Mouse (Mus musculus) right cerebral cortex, adult 2 months (tissue): ENCODE measurements around the gene Stard13.

Experiments used
- DNase-seq, 2 experiments: peaks; one replicate each; pipeline ENCODE4 v3.0.0; 2021 to 2022; ENCODE audit warnings: low spot score in 2 of 2

The Stard13 gene

GRCm38 (mm10) chr5:151105054-151105971, 128.3 kb downstream of the Stard13 start:
- DNase-seq, result no peak

- no peak for DNase-seq
Observed at GRCm38 (mm10) chr5:151104354-151105053, 129.1 kb downstream of the Stard13 start.

- DNase-seq, result no peak
Observed at GRCm38 (mm10) chr5:151103284-151103683, 130.4 kb downstream of the Stard13 start.

GRCm38 (mm10) chr5:151102262-151102661, 131.4 kb downstream of the Stard13 start:
- DNase-seq, result no peak

- no peak for DNase-seq
Observed at GRCm38 (mm10) chr5:151096012-151096411, 137.6 kb downstream of the Stard13 start.

- no peak for DNase-seq
Observed at GRCm38 (mm10) chr5:151092886-151093665, 140.6 kb downstream of the Stard13 start.

GRCm38 (mm10) chr5:151090996-151091395, 142.6 kb downstream of the Stard13 start:
- no peak for DNase-seq

GRCm38 (mm10) chr5:151089201-151089600, 144.4 kb downstream of the Stard13 start:
- DNase-seq, result no peak

- no peak for DNase-seq
Observed at GRCm38 (mm10) chr5:151086425-151087202, 147.0 kb downstream of the Stard13 start.

GRCm38 (mm10) chr5:151085749-151086148, 147.9 kb downstream of the Stard13 start:
- DNase-seq, result no peak

- no peak for DNase-seq
Observed at GRCm38 (mm10) chr5:151080276-151080675, 153.4 kb downstream of the Stard13 start.

- DNase-seq, result no peak
Observed at GRCm38 (mm10) chr5:151077953-151078352, 155.7 kb downstream of the Stard13 start.

GRCm38 (mm10) chr5:151076917-151077316, 156.7 kb downstream of the Stard13 start:
- no peak for DNase-seq

GRCm38 (mm10) chr5:151074282-151074681, 159.4 kb downstream of the Stard13 start:
- no peak for DNase-seq

- DNase-seq, result no peak
Observed at GRCm38 (mm10) chr5:151071430-151071829, 162.2 kb downstream of the Stard13 start.

- DNase-seq, result no peak
Observed at GRCm38 (mm10) chr5:151070896-151071295, 162.7 kb downstream of the Stard13 start.

- DNase-seq, result no peak
Observed at GRCm38 (mm10) chr5:151069569-151069968, 164.1 kb downstream of the Stard13 start.

- no peak for DNase-seq
Observed at GRCm38 (mm10) chr5:151066016-151066415, 167.6 kb downstream of the Stard13 start.

GRCm38 (mm10) chr5:151065228-151065627, 168.4 kb downstream of the Stard13 start:
- no peak for DNase-seq

GRCm38 (mm10) chr5:151061942-151062341, 171.7 kb downstream of the Stard13 start:
- no peak for DNase-seq

GRCm38 (mm10) chr5:151060476-151060875, 173.2 kb downstream of the Stard13 start:
- DNase-seq, result no peak
